Mouse (Mus musculus): Measurements from ENCODE around the gene Uqcrq. TPM values are rescaled to one million over a fixed set of nuclear protein-coding genes. Genes with fewer than 3 reads are reported as not detected.

The Uqcrq gene
- total RNA-seq, 1 experiment = 76.9 TPM

GRCm38 (mm10) chr11:53431347-53432056 lies 871 bp upstream of the Uqcrq start:
- peaks cover 0 to 11% of the 10 kb centered on the region in 2 experiments; a peak in 3 of 4 replicates for H3K4me1 ChIP-seq (ENCODE audit: control insufficient read depth in 2 of 2, insufficient read depth in 2 of 2, low read length in 2 of 2, poor library complexity in 1 of 2)
- in situ Hi-C loops (cut with MboI; ENCODE audit: low sequenced_read_pairs in 2 of 2, unreplicated experiment in 2 of 2) = no loop called here

DNA sequence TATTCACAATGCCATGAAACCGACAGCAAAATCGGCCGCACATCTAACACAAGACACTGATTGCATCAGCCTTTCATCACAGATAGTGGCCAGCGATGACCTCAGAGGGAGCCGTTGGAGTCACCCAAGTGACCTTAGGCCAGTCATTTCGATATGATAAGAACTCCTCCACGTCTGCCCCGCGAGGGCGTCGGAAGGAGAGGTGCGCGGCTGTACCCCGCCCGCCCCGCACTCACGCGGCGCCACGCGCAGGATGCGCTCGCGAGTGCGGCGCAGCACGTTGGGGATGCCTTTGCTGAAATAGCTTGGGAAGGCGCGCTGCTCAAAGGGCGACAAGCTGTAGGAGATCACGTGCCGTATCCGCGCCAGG lies 346 bp downstream of the Uqcrq start:
- peaks cover 5% of the 10 kb centered on the region for H3K36me3 ChIP-seq (ENCODE audit: control insufficient read depth, insufficient read depth, low read length, poor library complexity, severe bottlenecking)
- peak overlapping the region; percentile 97 for H3K9ac ChIP-seq (ENCODE audit: insufficient read depth, low read depth, low read length, poor library complexity, severe bottlenecking)
- in situ Hi-C loops (cut with MboI; ENCODE audit: low sequenced_read_pairs in 2 of 2, unreplicated experiment in 2 of 2) = no loop called here
- H3K27ac ChIP-seq (ENCODE audit: insufficient read depth, low read depth, low read length, poor library complexity, severe bottlenecking) = peak overlapping the region; percentile 86
- TF ChIP-seq ZNF384 (IDR thresholded peaks at IDR 0.05; ENCODE audit: low read depth, low read length) (no peak), ZC3H11A (IDR thresholded peaks at IDR 0.05; ENCODE audit: borderline replicate concordance, low read depth, low read length) (no peak), CHD2 (IDR thresholded peaks at IDR 0.05; ENCODE audit: low read depth, low read length) (no peak), MAFK (IDR thresholded peaks at IDR 0.05; ENCODE audit: insufficient read depth, low read depth, low read length) (no peak), HCFC1 (IDR thresholded peaks at IDR 0.05; ENCODE audit: borderline replicate concordance, insufficient read depth, low read length) (no peak)
- H3K4me3 ChIP-seq (ENCODE audit: insufficient read depth in 1 of 2, low read depth in 1 of 2, low read length in 2 of 2, poor library complexity in 1 of 2, severe bottlenecking in 1 of 2) = peak overlapping the region; percentile 77 to 91
- no peaks in the 10 kb centered on the region for H3K9me3 ChIP-seq (ENCODE audit: control insufficient read depth, insufficient read depth, low read depth, low read length)
- H3K4me1 ChIP-seq (ENCODE audit: control insufficient read depth in 2 of 2, insufficient read depth in 2 of 2, low read length in 2 of 2, poor library complexity in 1 of 2) = peaks cover 0 to 4% of the 10 kb centered on the region in 2 experiments; a peak in 2 of 4 replicates
- no peak for DNase-seq (ENCODE audit: low read depth, low spot score)

More at GRCm38 (mm10) chr11:53431347-53432056, 871 bp upstream of the Uqcrq start:
- TF ChIP-seq ZNF384 (IDR thresholded peaks at IDR 0.05; ENCODE audit: low read depth, low read length) = no peak
- TF ChIP-seq ZC3H11A (IDR thresholded peaks at IDR 0.05; ENCODE audit: borderline replicate concordance, low read depth, low read length) = no peak
- no peak for TF ChIP-seq MAFK (IDR thresholded peaks at IDR 0.05; ENCODE audit: insufficient read depth, low read depth, low read length)
- no peak for TF ChIP-seq CHD2 (IDR thresholded peaks at IDR 0.05; ENCODE audit: low read depth, low read length)
- TF ChIP-seq HCFC1 (IDR thresholded peaks at IDR 0.05; ENCODE audit: borderline replicate concordance, insufficient read depth, low read length) = no peak
- Histone ChIP-seq H3K27ac (ENCODE audit: insufficient read depth, low read depth, low read length, poor library complexity, severe bottlenecking) (no peak overlapping the region; the same call in 1 of the 2 replicates), H3K36me3 (ENCODE audit: control insufficient read depth, insufficient read depth, low read length, poor library complexity, severe bottlenecking) (peaks cover 5% of the 10 kb centered on the region), H3K9me3 (ENCODE audit: control insufficient read depth, insufficient read depth, low read depth, low read length) (no peaks in the 10 kb centered on the region), H3K9ac (ENCODE audit: insufficient read depth, low read depth, low read length, poor library complexity, severe bottlenecking) (peak overlapping the region; percentile 0; the same call in 1 of the 2 replicates), H3K4me3 (ENCODE audit: insufficient read depth in 1 of 2, low read depth in 1 of 2, low read length in 2 of 2, poor library complexity in 1 of 2, severe bottlenecking in 1 of 2) (peak overlapping the region; percentile 46 to 72)
- no peak for DNase-seq (ENCODE audit: low read depth, low spot score)

DNA sequence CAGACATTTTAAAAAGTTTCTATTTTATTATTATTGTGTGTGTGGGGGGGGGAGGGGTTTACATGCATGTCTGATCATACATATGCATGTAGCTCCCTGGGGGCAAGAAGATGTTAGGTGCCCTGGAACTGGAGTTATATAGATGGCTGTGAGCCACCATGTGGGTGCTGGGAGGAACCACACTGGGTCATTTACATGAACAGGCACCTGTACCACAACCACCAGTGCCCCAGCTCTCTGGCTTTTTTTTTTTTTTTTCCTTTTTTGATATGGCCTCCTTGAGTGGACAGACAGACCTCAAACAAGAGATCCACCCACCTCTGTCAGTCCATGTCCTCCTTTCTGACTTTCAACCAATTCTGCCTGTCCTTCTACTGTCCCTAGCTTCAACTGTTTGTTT lies 1.4 kb downstream of the Uqcrq start:
- Histone ChIP-seq H3K36me3 (ENCODE audit: control insufficient read depth, insufficient read depth, low read length, poor library complexity, severe bottlenecking) (peaks cover 5% of the 10 kb centered on the region), H3K9me3 (ENCODE audit: control insufficient read depth, insufficient read depth, low read depth, low read length) (no peaks in the 10 kb centered on the region), H3K9ac (ENCODE audit: insufficient read depth, low read depth, low read length, poor library complexity, severe bottlenecking) (peak overlapping the region; percentile 97), H3K4me3 (ENCODE audit: insufficient read depth in 1 of 2, low read depth in 1 of 2, low read length in 2 of 2, poor library complexity in 1 of 2, severe bottlenecking in 1 of 2) (peak overlapping the region; percentile 77 to 91), H3K27ac (ENCODE audit: insufficient read depth, low read depth, low read length, poor library complexity, severe bottlenecking) (no peak overlapping the region), H3K4me1 (ENCODE audit: control insufficient read depth in 2 of 2, insufficient read depth in 2 of 2, low read length in 2 of 2, poor library complexity in 1 of 2) (peaks cover 0 to 1% of the 10 kb centered on the region in 2 experiments; a peak in 2 of 4 replicates)
- in situ Hi-C loops (cut with MboI; ENCODE audit: low sequenced_read_pairs in 2 of 2, unreplicated experiment in 2 of 2) = no loop called here
- DNase-seq (ENCODE audit: low read depth, low spot score) = no peak
- TF ChIP-seq MAFK (IDR thresholded peaks at IDR 0.05; ENCODE audit: insufficient read depth, low read depth, low read length) (no peak), ZC3H11A (IDR thresholded peaks at IDR 0.05; ENCODE audit: borderline replicate concordance, low read depth, low read length) (no peak), ZNF384 (IDR thresholded peaks at IDR 0.05; ENCODE audit: low read depth, low read length) (0 out of 2 replicates have a peak, but pooled peaks have one; percentile 23), CHD2 (IDR thresholded peaks at IDR 0.05; ENCODE audit: low read depth, low read length) (no peak), HCFC1 (IDR thresholded peaks at IDR 0.05; ENCODE audit: borderline replicate concordance, insufficient read depth, low read length) (no peak)

GRCm38 (mm10) chr11:53428716-53429057 lies 1.9 kb downstream of the Uqcrq start:
- DNase-seq (ENCODE audit: low read depth, low spot score) = no peak
- Histone ChIP-seq H3K36me3 (ENCODE audit: control insufficient read depth, insufficient read depth, low read length, poor library complexity, severe bottlenecking) (peaks cover 5% of the 10 kb centered on the region), H3K27ac (ENCODE audit: insufficient read depth, low read depth, low read length, poor library complexity, severe bottlenecking) (no peak overlapping the region), H3K9me3 (ENCODE audit: control insufficient read depth, insufficient read depth, low read depth, low read length) (no peaks in the 10 kb centered on the region), H3K9ac (ENCODE audit: insufficient read depth, low read depth, low read length, poor library complexity, severe bottlenecking) (no peak overlapping the region), H3K4me1 (ENCODE audit: control insufficient read depth in 2 of 2, insufficient read depth in 2 of 2, low read length in 2 of 2, poor library complexity in 1 of 2) (peaks cover 0 to 1% of the 10 kb centered on the region in 2 experiments; a peak in 2 of 4 replicates), H3K4me3 (ENCODE audit: insufficient read depth in 1 of 2, low read depth in 1 of 2, low read length in 2 of 2, poor library complexity in 1 of 2, severe bottlenecking in 1 of 2) (no peak overlapping the region)
- in situ Hi-C loops (cut with MboI; ENCODE audit: low sequenced_read_pairs in 2 of 2, unreplicated experiment in 2 of 2) = no loop called here
- TF ChIP-seq MAFK (IDR thresholded peaks at IDR 0.05; ENCODE audit: insufficient read depth, low read depth, low read length) = no peak

Measured in ES-E14 (cell line).